23 mouse cellular contexts compared by ENCODE assay signal in genomic region chr3:51048739-51049138, GRCm38 (mm10).
"Had no signal": no experiment of that assay in that cellular context is flagged by ENCODE, and none has a peak within 500 bp of the region (broad histone marks: within the 10 kb centered on the region; RNA-seq: fewer than 3 reads in every experiment).

No protein-coding gene starts in this region.

- H3K27ac ChIP-seq: heart, adult 2 months; heart, embryonic 13.5 days; heart, embryonic 15.5 days; hindbrain, embryonic 13.5 days; hindbrain, embryonic 15.5 days; hindbrain, postnatal 0 days; kidney, embryonic 15.5 days; kidney, postnatal 0 days; limb, embryonic 13.5 days; limb, embryonic 15.5 days; liver, embryonic 12.5 days; liver, embryonic 14.5 days had no signal

- DNase-seq: gastrocnemius, postnatal 14 days; gastrocnemius, postnatal 36 days; heart, adult 11 months; heart, adult 2 months; heart, postnatal 14 days; heart, postnatal 36 days; kidney, adult 11 months; kidney, adult 2 months; kidney, adult 9 months; kidney, postnatal 14 days; kidney, postnatal 36 days; left cerebral cortex, postnatal 4 days had no signal

- H3K4me3 ChIP-seq: heart, adult 2 months; heart, embryonic 13.5 days; heart, embryonic 15.5 days; hindbrain, embryonic 13.5 days; hindbrain, embryonic 15.5 days; kidney, embryonic 15.5 days; limb, embryonic 13.5 days; limb, embryonic 15.5 days; liver, embryonic 12.5 days had no signal

- H3K4me1 ChIP-seq: heart, embryonic 13.5 days; heart, embryonic 15.5 days; hindbrain, embryonic 13.5 days; hindbrain, embryonic 15.5 days; kidney, embryonic 15.5 days; limb, embryonic 15.5 days; liver, embryonic 12.5 days had no signal
